Mouse (Mus musculus) olfactory bulb, adult 2 months (tissue): ENCODE results near the gene Oard1. TPM values are rescaled to one million over a fixed set of nuclear protein-coding genes. Genes with fewer than 3 reads are reported as not detected.
A peak's percentile ranks its signal among the peaks of the same experiment; 100 is the strongest.

Source experiments
- H3K27ac ChIP-seq: fragments of 200-500 bp; 2 replicates; pipeline ENCODE4 v1.5.1; 2012; ENCODE audit warnings: low read depth, low read length; ENCODE audit not compliant: insufficient read depth
- H3K4me1 ChIP-seq: fragments of 200-500 bp; 2 replicates; pipeline ENCODE4 v1.6.1; 2012; ENCODE audit warnings: low read length; ENCODE audit not compliant: control insufficient read depth, insufficient read depth
- H3K4me3 ChIP-seq: fragments of 200-500 bp; 2 replicates; pipeline ENCODE4 v1.5.1; 2012; ENCODE audit warnings: mild to moderate bottlenecking, low read depth, low read length, moderate library complexity; ENCODE audit not compliant: insufficient read depth
- CTCF ChIP-seq: fragments of 200-500 bp; IDR thresholded peaks from 2 replicates; pipeline ENCODE4 v1.5.1; 2012; ENCODE audit warnings: low read depth, mild to moderate bottlenecking, low read length, moderate library complexity; ENCODE audit not compliant: insufficient read depth
- POLR2A ChIP-seq: fragments of 200-500 bp; IDR thresholded peaks from 2 replicates; pipeline ENCODE4 v1.6.1; 2012; ENCODE audit warnings: mild to moderate bottlenecking, low read depth, low read length, moderate library complexity; ENCODE audit not compliant: insufficient read depth
- WGBS: fragments of 180-500 bp; shearing (Covaris S2); methylation state at CpG from one replicate; pipeline ENCODE4 v1.1.7; 2018; 5-methylcytosine and 5-hydroxymethylcytosine counted together
- polyA plus RNA-seq: library from polyadenylated mRNA; stranded (reverse); fragments of >200 nt; gene quantifications from 2 replicates; pipeline ENCODE4 v1.2.4, GENCODE M21; 2012; ENCODE audit warnings: low replicate concordance; ENCODE audit not compliant: missing spikeins, insufficient read depth, insufficient read length

Oard1 gene
- polyA plus RNA-seq, 1 experiment: not detected

GRCm38 (mm10) chr17:48404706-48405105 lies 5.1 kb upstream of the Oard1 start:
- Histone ChIP-seq H3K4me3 (no peak overlapping the region), H3K27ac (no peak overlapping the region), H3K4me1 (no peaks in the 10 kb centered on the region)
- WGBS: 82% methylated on average over 1 of the region's 1 CpGs
- TF ChIP-seq CTCF (no peak), POLR2A (no peak)

GRCm38 (mm10) chr17:48407154-48407553 lies 2.7 kb upstream of the Oard1 start:
- Histone ChIP-seq H3K4me3 (no peak overlapping the region), H3K27ac (no peak overlapping the region), H3K4me1 (no peaks in the 10 kb centered on the region)
- no peak for TF ChIP-seq POLR2A
- TF ChIP-seq CTCF: no peak
- WGBS: 91% methylated on average over 4 of the region's 4 CpGs

- TF ChIP-seq CTCF (no peak), POLR2A (no peak)
- 7% methylated on average over 8 of the region's 8 CpGs for WGBS
These were observed 1.8 kb upstream of the Oard1 start for GRCm38 (mm10) chr17:48407910-48408525.

GRCm38 (mm10) chr17:48408526-48409291 lies 1.1 kb upstream of the Oard1 start:
- peak overlapping the region; percentile 89 for H3K27ac ChIP-seq
- under 1% methylated on average over 47 of the region's 47 CpGs for WGBS
- H3K4me3 ChIP-seq: peak overlapping the region; percentile 74

More at GRCm38 (mm10) chr17:48407910-48408525, 1.8 kb upstream of the Oard1 start:
- peak overlapping the region; percentile 74 for H3K4me3 ChIP-seq
- no peaks in the 10 kb centered on the region for H3K4me1 ChIP-seq
- peak overlapping the region; percentile 89 for H3K27ac ChIP-seq

GRCm38 (mm10) chr17:48410299-48410785 lies 528 bp downstream of the Oard1 start:
- Histone ChIP-seq H3K4me3 (peak overlapping the region; percentile 81), H3K27ac (peak overlapping the region; percentile 97), H3K4me1 (no peaks in the 10 kb centered on the region)
- peak; percentile 35; the same call in 1 of the 2 replicates for TF ChIP-seq POLR2A
- no peak for TF ChIP-seq CTCF
- under 1% methylated on average over 13 of the region's 13 CpGs for WGBS

More at GRCm38 (mm10) chr17:48408526-48409291, 1.1 kb upstream of the Oard1 start:
- TF ChIP-seq CTCF: no peak
- no peak for TF ChIP-seq POLR2A
- H3K4me1 ChIP-seq: no peaks in the 10 kb centered on the region

- no peak overlapping the region for H3K4me3 ChIP-seq
- H3K4me1 ChIP-seq: no peaks in the 10 kb centered on the region
- no peak overlapping the region for H3K27ac ChIP-seq
- TF ChIP-seq CTCF (no peak), POLR2A (no peak)
- 16% methylated on average over 8 of the region's 8 CpGs for WGBS
These were observed 1.4 kb downstream of the Oard1 start for GRCm38 (mm10) chr17:48411241-48411640.

- H3K27ac ChIP-seq: no peak overlapping the region
- 85% methylated on average over 7 of the region's 7 CpGs for WGBS
- H3K4me3 ChIP-seq: no peak overlapping the region
- TF ChIP-seq POLR2A (no peak), CTCF (no peak)
- no peaks in the 10 kb centered on the region for H3K4me1 ChIP-seq
These were observed 6.2 kb downstream of the Oard1 start for GRCm38 (mm10) chr17:48416011-48416410.

- H3K4me1 ChIP-seq: no peaks in the 10 kb centered on the region
- no peak overlapping the region for H3K4me3 ChIP-seq
- no peak for TF ChIP-seq POLR2A
- no peak for TF ChIP-seq CTCF
- WGBS: 90% methylated on average over 14 of the region's 14 CpGs
- H3K27ac ChIP-seq: no peak overlapping the region
These were observed 6.8 kb downstream of the Oard1 start for GRCm38 (mm10) chr17:48416425-48417195.
